Mouse (Mus musculus): ENCODE measurements at regions not wholly inside any gene's neighbourhood (a gene's known extent, or its start where the extent isn't known, plus 50 kb on each side); places are given as distances from the start of the nearest gene placed in this dataset.

- peak; percentile 6 for DNase-seq
These were observed 109.3 kb upstream of the Rxfp2 start for GRCm38 (mm10) chr5:149909108-149909739.

GRCm38 (mm10) chr5:149909971-149910370 lies 108.5 kb upstream of the Rxfp2 start:
- DNase-seq, result no peak

- DNase-seq, result no peak
These were observed 106.5 kb upstream of the Rxfp2 start for GRCm38 (mm10) chr5:149911968-149912367.

- DNase-seq, result no peak
These were observed 102.7 kb upstream of the Rxfp2 start for GRCm38 (mm10) chr5:149915761-149916160.

GRCm38 (mm10) chr5:149917374-149917773 lies 101.1 kb upstream of the Rxfp2 start:
- no peak for DNase-seq

GRCm38 (mm10) chr5:149919097-149919496 lies 99.4 kb upstream of the Rxfp2 start:
- DNase-seq, result no peak

- DNase-seq, result no peak
These were observed 98.1 kb upstream of the Rxfp2 start for GRCm38 (mm10) chr5:149920326-149920725.

GRCm38 (mm10) chr5:149924501-149924900 lies 94.0 kb upstream of the Rxfp2 start:
- DNase-seq, result no peak

GRCm38 (mm10) chr5:149926786-149927185 lies 91.7 kb upstream of the Rxfp2 start:
- DNase-seq, result no peak

GRCm38 (mm10) chr5:149931574-149932161 lies 86.8 kb upstream of the Rxfp2 start:
- DNase-seq, result no peak

- DNase-seq, result no peak
These were observed 86.3 kb upstream of the Rxfp2 start for GRCm38 (mm10) chr5:149932220-149932619.

GRCm38 (mm10) chr5:149945651-149946050 lies 72.8 kb upstream of the Rxfp2 start:
- no peak for DNase-seq

GRCm38 (mm10) chr5:149947491-149947890 lies 71.0 kb upstream of the Rxfp2 start:
- DNase-seq, result no peak

- no peak for DNase-seq
These were observed 61.5 kb upstream of the Rxfp2 start for GRCm38 (mm10) chr5:149956931-149957330.

GRCm38 (mm10) chr5:149961178-149961577 lies 57.3 kb upstream of the Rxfp2 start:
- DNase-seq, result no peak

- DNase-seq, result no peak
These were observed 53.7 kb upstream of the Rxfp2 start for GRCm38 (mm10) chr5:149964748-149965147.

All from kidney, adult 11 months (tissue).